Mouse (Mus musculus): ENCODE measurements around the gene Olfr1212.

- TF ChIP-seq MAFK (IDR thresholded peaks at IDR 0.05; ENCODE audit: insufficient replicate concordance, low read length) = no peak
- no peak for TF ChIP-seq CTCF (conservative IDR thresholded peaks at IDR 0.05 in 1 of 2, IDR thresholded peaks at IDR 0.05 in 1 of 2; ENCODE audit: low read depth in 2 of 2, low read length in 2 of 2)
- TF ChIP-seq POLR2AphosphoS2 (IDR thresholded peaks at IDR 0.05; ENCODE audit: low read depth, low read length) = no peak
- TF ChIP-seq MAX (IDR thresholded peaks at IDR 0.05; ENCODE audit: low read length) = no peak
- no peak for TF ChIP-seq ELF1 (IDR thresholded peaks at IDR 0.05; ENCODE audit: low read depth, low read length)
- no peak for TF ChIP-seq MEF2A (IDR thresholded peaks at IDR 0.05; ENCODE audit: borderline replicate concordance, low read depth, low read length)
- TF ChIP-seq JUND (conservative IDR thresholded peaks at IDR 0.05; ENCODE audit: low read depth, low read length) = no peak
These were observed 15.8 kb upstream of the Olfr1212 start, which contains the start of gene Olfr1211 for GRCm38 (mm10) chr2:88938011-88938410.
